Mouse (Mus musculus): ENCODE measurements around the gene Csn1s1. TPM values are rescaled to one million over a fixed set of nuclear protein-coding genes. Genes with fewer than 3 reads are reported as not detected.

Gene Csn1s1
- not detected in 2 replicates for polyA plus RNA-seq (2012; rRNA removed)

GRCm38 (mm10) chr5:87665908-87666307 lies at the start of gene Csn1s1:
Gene Csn1s1, plus strand, starts transcription at chr5:87666208.
- H3K27me3 ChIP-seq (ENCODE audit: control insufficient read depth, insufficient read depth, low read length): no peaks in the 10 kb centered on the region

GRCm38 (mm10) chr5:87622681-87623080 lies 43.3 kb upstream of the Csn1s1 start:
- no peak overlapping the region for H3K27ac ChIP-seq (ENCODE audit: insufficient read depth, low read depth, low read length)
- no peaks in the 10 kb centered on the region for H3K36me3 ChIP-seq (ENCODE audit: control insufficient read depth, insufficient read depth, low read length)
- TF ChIP-seq CTCF (IDR thresholded peaks at IDR 0.05; ENCODE audit: extremely low read depth, insufficient read length, insufficient replicate concordance, low read depth, low read length): no peak
- no peak for TF ChIP-seq POLR2A (IDR thresholded peaks at IDR 0.05; ENCODE audit: low read depth, low read length)
- H3K4me3 ChIP-seq (ENCODE audit: low read depth, low read length): no peak overlapping the region
- H3K4me1 ChIP-seq (ENCODE audit: control insufficient read depth, insufficient read depth, insufficient read length, low read length): no peaks in the 10 kb centered on the region
- H3K27me3 ChIP-seq (ENCODE audit: control insufficient read depth, insufficient read depth, low read length): no peaks in the 10 kb centered on the region

More at GRCm38 (mm10) chr5:87665908-87666307, at the start of gene Csn1s1:
- Histone ChIP-seq H3K4me1 (ENCODE audit: control insufficient read depth, insufficient read depth, insufficient read length, low read length) (no peaks in the 10 kb centered on the region), H3K27ac (ENCODE audit: insufficient read depth, low read depth, low read length) (no peak within 1 kb of the TSS), H3K36me3 (ENCODE audit: control insufficient read depth, insufficient read depth, low read length) (no peaks in the 10 kb centered on the region), H3K4me3 (ENCODE audit: low read depth, low read length) (no peak within 1 kb of the TSS)
- TF ChIP-seq POLR2A (IDR thresholded peaks at IDR 0.05; ENCODE audit: low read depth, low read length) (no peak), CTCF (IDR thresholded peaks at IDR 0.05; ENCODE audit: extremely low read depth, insufficient read length, insufficient replicate concordance, low read depth, low read length) (no peak)

GRCm38 (mm10) chr5:87642787-87643186 lies 23.2 kb upstream of the Csn1s1 start:
- Histone ChIP-seq H3K4me3 (ENCODE audit: low read depth, low read length) (no peak overlapping the region), H3K27me3 (ENCODE audit: control insufficient read depth, insufficient read depth, low read length) (no peaks in the 10 kb centered on the region), H3K27ac (ENCODE audit: insufficient read depth, low read depth, low read length) (no peak overlapping the region), H3K4me1 (ENCODE audit: control insufficient read depth, insufficient read depth, insufficient read length, low read length) (no peaks in the 10 kb centered on the region), H3K36me3 (ENCODE audit: control insufficient read depth, insufficient read depth, low read length) (no peaks in the 10 kb centered on the region)
- TF ChIP-seq POLR2A (IDR thresholded peaks at IDR 0.05; ENCODE audit: low read depth, low read length): no peak
- TF ChIP-seq CTCF (IDR thresholded peaks at IDR 0.05; ENCODE audit: extremely low read depth, insufficient read length, insufficient replicate concordance, low read depth, low read length): no peak

- Histone ChIP-seq H3K4me1 (ENCODE audit: control insufficient read depth, insufficient read depth, insufficient read length, low read length) (no peaks in the 10 kb centered on the region), H3K27ac (ENCODE audit: insufficient read depth, low read depth, low read length) (no peak within 1 kb of the TSS), H3K27me3 (ENCODE audit: control insufficient read depth, insufficient read depth, low read length) (no peaks in the 10 kb centered on the region), H3K4me3 (ENCODE audit: low read depth, low read length) (no peak within 1 kb of the TSS), H3K36me3 (ENCODE audit: control insufficient read depth, insufficient read depth, low read length) (no peaks in the 10 kb centered on the region)
- TF ChIP-seq POLR2A (IDR thresholded peaks at IDR 0.05; ENCODE audit: low read depth, low read length) (no peak), CTCF (IDR thresholded peaks at IDR 0.05; ENCODE audit: extremely low read depth, insufficient read length, insufficient replicate concordance, low read depth, low read length) (no peak)
- WGBS: 76% methylated on average over 3 of the region's 3 CpGs
Measured at GRCm38 (mm10) chr5:87699530-87699929, 33.5 kb downstream of the Csn1s1 start, which contains the start of gene Csn2. Gene Csn2, minus strand, starts transcription at chr5:87699630.

- TF ChIP-seq CTCF (IDR thresholded peaks at IDR 0.05; ENCODE audit: extremely low read depth, insufficient read length, insufficient replicate concordance, low read depth, low read length) (no peak), POLR2A (IDR thresholded peaks at IDR 0.05; ENCODE audit: low read depth, low read length) (no peak)
- Histone ChIP-seq H3K36me3 (ENCODE audit: control insufficient read depth, insufficient read depth, low read length) (no peaks in the 10 kb centered on the region), H3K4me3 (ENCODE audit: low read depth, low read length) (no peak overlapping the region), H3K27ac (ENCODE audit: insufficient read depth, low read depth, low read length) (no peak overlapping the region), H3K27me3 (ENCODE audit: control insufficient read depth, insufficient read depth, low read length) (no peaks in the 10 kb centered on the region), H3K4me1 (ENCODE audit: control insufficient read depth, insufficient read depth, insufficient read length, low read length) (no peaks in the 10 kb centered on the region)
- 77% methylated on average over 1 of the region's 1 CpGs for WGBS
Measured at GRCm38 (mm10) chr5:87705891-87706290, 39.9 kb downstream of the Csn1s1 start.

Other genes starting within 250 kb of the Csn1s1 start
- 0.90 TPM in 1 of 2 replicates, not detected in the other for gene Ugt2b38, start 242.0 kb upstream of the Csn1s1 start, polyA plus RNA-seq (2012; rRNA removed)
- not detected in 2 replicates for gene Ugt2a2, start 183.9 kb upstream of the Csn1s1 start, polyA plus RNA-seq (2012; rRNA removed)
- not detected in 2 replicates for gene Gm43638, start 179.4 kb upstream of the Csn1s1 start, polyA plus RNA-seq (2012; rRNA removed)
- not detected in 2 replicates for gene Ugt2a1, start 175.3 kb upstream of the Csn1s1 start, polyA plus RNA-seq (2012; rRNA removed)
- gene Sult1b1, start 128.0 kb upstream of the Csn1s1 start, polyA plus RNA-seq (2012; rRNA removed): 3.5 and 7.8 TPM in 2 replicates
- gene Sult1d1, start 97.2 kb upstream of the Csn1s1 start, polyA plus RNA-seq (2012; rRNA removed): 0.67 and 1.6 TPM in 2 replicates
- gene Sult1e1, start 74.6 kb upstream of the Csn1s1 start, polyA plus RNA-seq (2012; rRNA removed): not detected in 2 replicates
- 0.28 TPM in 1 of 2 replicates, not detected in the other for gene Csn2, start 33.4 kb downstream of the Csn1s1 start, polyA plus RNA-seq (2012; rRNA removed)
- gene Csn1s2a, start 108.4 kb downstream of the Csn1s1 start, polyA plus RNA-seq (2012; rRNA removed): not detected in 2 replicates
- not detected in 2 replicates for gene Csn1s2b, start 141.9 kb downstream of the Csn1s1 start, polyA plus RNA-seq (2012; rRNA removed)
- gene Prr27, start 159.5 kb downstream of the Csn1s1 start, polyA plus RNA-seq (2012; rRNA removed): not detected in 2 replicates
- gene Odam, start 218.8 kb downstream of the Csn1s1 start, polyA plus RNA-seq (2012; rRNA removed): not detected in 2 replicates

Data from small intestine, adult 2 months (tissue).